Mouse (Mus musculus): ENCODE measurements around the gene Pbx4.
A peak's percentile ranks its signal among the peaks of the same experiment; 100 is the strongest.

Pbx4 gene

GRCm38 (mm10) chr8:69808864-69809403 lies 23.4 kb upstream of the Pbx4 start:
- DNase-seq (ENCODE audit: low spot score in 2 of 2): no peak

- DNase-seq (ENCODE audit: low spot score in 2 of 2): no peak
These were observed 22.5 kb upstream of the Pbx4 start for GRCm38 (mm10) chr8:69809820-69810219.

- DNase-seq (ENCODE audit: low spot score in 2 of 2): no peak
These were observed 17.4 kb upstream of the Pbx4 start for GRCm38 (mm10) chr8:69814881-69815280.

- DNase-seq (ENCODE audit: low spot score in 2 of 2): no peak
These were observed 16.9 kb upstream of the Pbx4 start for GRCm38 (mm10) chr8:69815396-69815795.

- no peak for DNase-seq (ENCODE audit: low spot score in 2 of 2)
These were observed 11.8 kb upstream of the Pbx4 start for GRCm38 (mm10) chr8:69820466-69820865.

- no peak for DNase-seq (ENCODE audit: low spot score in 2 of 2)
These were observed 10.3 kb upstream of the Pbx4 start for GRCm38 (mm10) chr8:69821971-69822385.

GRCm38 (mm10) chr8:69822386-69823191 lies 9.7 kb upstream of the Pbx4 start, which contains the start of gene Lpar2:
Lpar2 (plus strand) TSS chr8:69822429.
- peak in 1 of 2 experiments; percentile 49 for DNase-seq (ENCODE audit: low spot score in 2 of 2)

GRCm38 (mm10) chr8:69826371-69826770 lies 5.9 kb upstream of the Pbx4 start:
- no peak for DNase-seq (ENCODE audit: low spot score in 2 of 2)

- no peak for DNase-seq (ENCODE audit: low spot score in 2 of 2)
These were observed 4.9 kb downstream of the Pbx4 start for GRCm38 (mm10) chr8:69837057-69837682.

GRCm38 (mm10) chr8:69847167-69848065 lies 15.1 kb downstream of the Pbx4 start:
- DNase-seq (ENCODE audit: low spot score in 2 of 2): no peak

- DNase-seq (ENCODE audit: low spot score in 2 of 2): no peak
These were observed 16.7 kb downstream of the Pbx4 start for GRCm38 (mm10) chr8:69848951-69849350.

GRCm38 (mm10) chr8:69849899-69850298 lies 17.6 kb downstream of the Pbx4 start:
- no peak for DNase-seq (ENCODE audit: low spot score in 2 of 2)

GRCm38 (mm10) chr8:69850926-69851506 lies 18.7 kb downstream of the Pbx4 start:
- DNase-seq (ENCODE audit: low spot score in 2 of 2): no peak

- DNase-seq (ENCODE audit: low spot score in 2 of 2): no peak
These were observed 21.6 kb downstream of the Pbx4 start for GRCm38 (mm10) chr8:69853869-69854268.

GRCm38 (mm10) chr8:69860807-69861206 lies 28.5 kb downstream of the Pbx4 start:
- no peak for DNase-seq (ENCODE audit: low spot score in 2 of 2)

GRCm38 (mm10) chr8:69861251-69861650 lies 29.0 kb downstream of the Pbx4 start:
- no peak for DNase-seq (ENCODE audit: low spot score in 2 of 2)

- DNase-seq (ENCODE audit: low spot score in 2 of 2): no peak
These were observed 31.2 kb downstream of the Pbx4 start for GRCm38 (mm10) chr8:69863387-69864020.

GRCm38 (mm10) chr8:69864180-69864579 lies 31.9 kb downstream of the Pbx4 start:
- no peak for DNase-seq (ENCODE audit: low spot score in 2 of 2)

- DNase-seq (ENCODE audit: low spot score in 2 of 2): no peak
These were observed 35.5 kb downstream of the Pbx4 start for GRCm38 (mm10) chr8:69867696-69868326.

- no peak for DNase-seq (ENCODE audit: low spot score in 2 of 2)
These were observed 37.9 kb downstream of the Pbx4 start for GRCm38 (mm10) chr8:69870003-69870765.

All from frontal cortex, postnatal 10 days (tissue).